Mouse (Mus musculus) thymus, postnatal 14 days (tissue): ENCODE results near the gene Cdkl4.
"Not testable (repeated sequence)": the region's sequence is repeated elsewhere in the genome, so short reads cannot be mapped to it uniquely, and the experiment has no call there.

ENCODE experiments used
- DNase-seq: peaks from one replicate; pipeline ENCODE4 v3.0.0; 2021

The Cdkl4 gene

DNA sequence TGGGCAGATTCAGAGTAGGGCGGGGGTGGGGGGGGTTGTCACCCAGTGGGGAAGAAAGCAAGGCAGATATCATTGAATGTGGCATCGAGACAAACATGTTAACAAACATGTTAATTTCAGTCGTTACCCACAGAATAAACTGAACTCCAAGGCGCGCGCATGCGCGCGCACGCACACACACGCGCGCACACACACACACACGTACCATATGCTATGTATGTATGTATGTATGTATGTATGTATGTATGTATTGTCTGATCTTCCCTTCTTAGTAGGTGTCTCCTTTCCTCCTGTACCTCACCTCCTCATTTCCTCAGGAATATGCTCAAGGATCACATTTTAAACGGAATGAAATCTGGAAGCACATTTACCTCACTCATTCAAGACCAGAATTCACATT, at the start of gene Cdkl4:
TSS of gene Cdkl4 (minus strand) at position 175 of the 400 bp plus-strand sequence.
- no peak for DNase-seq

DNA sequence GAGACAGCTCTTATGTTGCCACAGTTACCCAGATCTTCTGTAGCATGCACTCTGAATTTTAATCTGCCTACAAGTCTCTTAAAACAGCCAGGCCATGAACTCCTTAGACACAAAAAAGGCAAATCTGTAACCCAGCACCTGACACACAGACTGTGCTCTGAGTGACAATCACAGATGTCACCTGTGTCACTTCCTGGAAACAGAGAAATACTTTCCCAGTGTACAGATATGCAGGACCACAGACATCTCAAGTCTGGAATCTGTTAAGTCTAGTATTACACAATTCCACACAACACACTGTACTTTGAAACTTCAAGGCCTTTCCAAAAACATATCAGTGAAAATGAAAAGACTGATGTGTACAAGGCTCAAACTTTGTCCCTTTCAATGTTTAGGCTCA, 47.4 kb upstream of the Cdkl4 start:
- no peak for DNase-seq

DNA sequence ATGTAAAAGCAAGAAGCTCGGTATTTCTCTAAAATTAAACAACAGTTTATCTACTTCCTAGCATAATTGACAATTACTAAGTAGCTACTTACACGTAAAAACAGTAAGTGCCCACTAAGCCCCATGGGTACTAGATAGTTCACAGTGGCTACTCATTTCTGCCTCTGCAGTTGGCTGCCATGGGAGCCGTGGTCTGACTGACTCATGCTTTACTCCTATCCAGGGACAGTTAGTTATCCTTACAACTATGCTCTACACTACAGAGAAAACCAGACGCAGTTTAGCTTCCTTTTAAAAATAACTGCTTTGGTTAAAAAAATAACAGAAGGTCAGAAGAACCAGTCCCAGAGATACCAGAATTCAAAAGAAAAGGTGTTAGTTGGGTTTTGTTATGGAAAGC, 44.1 kb upstream of the Cdkl4 start:
- DNase-seq: no peak

DNA sequence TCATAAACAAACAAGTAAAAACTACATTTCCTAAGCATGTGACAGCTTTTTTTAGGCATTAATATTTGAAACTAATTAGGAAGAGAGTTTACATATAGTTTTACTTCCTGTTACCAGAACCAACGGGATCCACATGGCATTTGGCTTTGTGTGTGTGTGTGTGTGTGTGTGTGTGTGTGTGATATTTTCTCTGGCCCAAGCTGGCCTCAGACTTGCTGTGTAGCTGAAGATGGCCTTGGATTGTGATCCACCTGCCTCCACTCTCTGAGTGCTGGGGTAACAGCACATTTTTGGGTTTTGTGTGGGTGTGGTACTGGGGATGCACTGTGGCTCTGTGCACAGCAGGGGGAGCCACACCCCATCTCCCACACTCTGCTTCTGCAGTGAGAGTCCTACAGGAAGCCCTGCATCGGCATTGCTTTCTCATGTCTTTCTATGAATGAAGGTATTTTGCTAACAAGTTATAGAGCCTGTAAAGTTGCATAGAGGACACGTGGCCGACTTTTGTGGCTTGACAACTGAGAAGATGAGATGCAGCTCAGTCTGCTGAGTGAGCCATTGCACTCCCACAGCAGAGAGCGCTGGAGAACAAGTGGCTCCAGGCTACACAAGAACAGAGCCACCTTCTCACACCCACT, 43.3 kb upstream of the Cdkl4 start:
- peak; percentile 67 for DNase-seq

DNA sequence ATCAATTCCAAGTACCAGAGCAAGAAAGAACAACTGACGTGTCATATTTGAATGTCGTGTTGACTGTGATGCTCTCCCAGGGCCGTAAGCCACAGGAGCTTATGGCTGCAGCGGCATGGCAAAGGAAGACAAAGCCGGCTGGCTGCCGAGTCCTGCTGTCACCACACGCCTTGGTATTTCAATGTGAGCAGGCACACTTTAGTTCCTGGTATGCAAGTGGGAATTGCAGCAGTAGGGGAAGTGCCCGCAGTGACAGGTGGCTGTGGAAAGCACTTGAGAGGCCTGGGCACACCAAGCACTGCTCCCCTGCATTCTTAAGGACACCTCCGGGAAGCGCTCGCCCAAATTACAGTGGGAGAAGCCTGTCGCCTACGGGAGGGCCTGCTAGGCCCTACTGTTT, 41.9 kb upstream of the Cdkl4 start:
- DNase-seq: no peak

DNA sequence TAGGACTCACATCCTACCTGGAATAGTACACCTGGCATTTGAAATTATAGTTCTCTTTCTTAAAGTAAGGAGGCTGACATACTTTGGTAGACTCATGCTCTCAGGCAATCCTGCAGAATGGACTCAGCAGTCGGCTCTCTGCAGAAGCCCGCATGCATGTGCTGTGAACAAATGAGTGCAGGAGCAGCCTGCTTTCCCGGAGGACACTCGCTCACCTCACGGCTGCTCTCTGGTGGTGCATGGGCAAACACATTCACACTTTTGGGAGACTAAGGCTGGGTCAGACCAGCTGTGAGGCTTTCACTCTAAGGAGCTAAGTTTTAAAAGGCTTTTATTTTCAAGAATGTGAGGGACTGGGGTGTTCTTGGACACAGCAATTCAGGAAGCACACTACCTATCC, 41.3 kb upstream of the Cdkl4 start:
- DNase-seq: no peak

DNA sequence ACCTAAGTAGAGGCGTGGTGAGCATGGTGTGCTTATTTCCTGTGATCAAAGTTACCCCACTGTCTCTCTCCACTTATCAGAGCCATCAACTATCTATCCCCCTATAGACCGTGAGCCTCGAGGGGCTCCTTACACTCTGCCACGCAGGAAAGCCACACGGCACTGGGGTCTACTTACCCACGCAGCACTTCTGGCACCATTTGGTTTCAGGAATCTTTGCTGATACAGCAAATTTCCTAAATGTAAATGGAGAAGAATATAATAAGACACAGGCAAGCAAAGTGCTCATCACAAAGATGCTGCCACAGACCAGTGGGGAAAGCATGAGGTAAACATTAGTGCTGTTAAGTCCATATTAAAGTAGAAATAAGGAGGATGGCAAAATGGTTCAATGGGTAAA, 26.2 kb upstream of the Cdkl4 start:
- no peak for DNase-seq

DNA sequence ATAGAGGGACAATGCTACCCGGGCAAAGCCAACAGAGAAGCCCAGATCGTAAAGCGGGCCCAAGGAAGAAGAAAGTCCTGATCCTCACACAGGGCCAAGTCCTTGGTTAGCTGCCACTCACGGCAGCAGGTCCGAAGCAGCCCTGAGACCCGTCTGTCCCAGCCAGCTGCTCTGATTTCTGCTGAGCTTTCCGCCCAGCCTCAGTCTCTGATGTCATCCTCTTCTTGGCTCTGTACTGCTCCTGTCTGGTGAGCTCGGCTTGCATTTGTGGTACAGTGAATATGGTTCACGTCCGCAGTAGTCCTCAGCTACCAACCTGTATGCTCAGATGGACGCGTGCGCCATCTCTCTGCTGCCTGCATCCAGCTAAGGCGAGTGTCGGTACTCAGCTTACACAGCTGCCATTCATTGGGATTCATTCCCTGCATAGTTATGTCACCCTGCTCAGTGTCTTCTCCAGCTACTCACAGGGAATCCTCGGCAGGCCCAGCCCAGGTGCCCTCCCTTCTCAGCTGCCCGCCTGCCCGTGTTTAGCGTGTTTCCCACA, 25.5 kb upstream of the Cdkl4 start:
- DNase-seq: no peak

DNA sequence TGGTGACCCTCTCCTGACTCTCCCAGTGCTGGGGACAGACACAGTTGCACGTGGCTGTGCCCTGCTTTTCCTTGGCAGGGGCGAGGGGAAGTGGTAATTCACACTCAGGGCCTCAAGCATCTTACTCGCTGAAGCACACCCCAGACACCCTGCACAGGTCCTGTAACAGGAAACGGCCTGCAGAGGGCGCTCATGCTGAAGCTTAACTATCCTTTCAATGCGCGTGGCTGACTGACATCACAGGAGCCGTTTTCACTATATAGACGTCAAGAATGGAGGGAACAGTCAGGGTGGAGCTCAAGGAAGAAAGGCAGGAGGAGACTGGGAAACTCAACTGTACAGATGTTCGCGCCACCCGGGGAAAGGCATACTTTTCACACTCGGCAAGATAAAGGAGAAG, 23.8 kb upstream of the Cdkl4 start:
- DNase-seq: peak; percentile 22

DNA sequence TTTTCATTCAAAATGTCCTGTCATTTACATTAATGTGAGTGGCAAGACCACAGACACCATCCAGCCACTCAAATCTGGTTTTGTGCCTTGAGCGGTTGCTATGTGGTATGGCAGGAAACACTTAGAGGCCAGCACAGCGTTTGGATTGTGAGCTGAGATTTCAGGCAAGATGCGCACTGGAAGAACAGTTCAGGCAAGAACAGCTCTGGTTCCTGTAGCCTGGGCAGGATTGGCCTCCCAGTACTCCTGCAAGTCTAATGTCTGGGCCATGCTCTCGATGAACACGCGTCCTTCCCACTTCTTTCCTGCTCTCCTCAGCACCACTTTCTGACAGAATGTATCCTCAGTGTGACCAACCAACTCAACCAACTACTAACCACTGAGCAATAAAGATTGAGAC, 5.4 kb upstream of the Cdkl4 start:
- DNase-seq: no peak

DNA sequence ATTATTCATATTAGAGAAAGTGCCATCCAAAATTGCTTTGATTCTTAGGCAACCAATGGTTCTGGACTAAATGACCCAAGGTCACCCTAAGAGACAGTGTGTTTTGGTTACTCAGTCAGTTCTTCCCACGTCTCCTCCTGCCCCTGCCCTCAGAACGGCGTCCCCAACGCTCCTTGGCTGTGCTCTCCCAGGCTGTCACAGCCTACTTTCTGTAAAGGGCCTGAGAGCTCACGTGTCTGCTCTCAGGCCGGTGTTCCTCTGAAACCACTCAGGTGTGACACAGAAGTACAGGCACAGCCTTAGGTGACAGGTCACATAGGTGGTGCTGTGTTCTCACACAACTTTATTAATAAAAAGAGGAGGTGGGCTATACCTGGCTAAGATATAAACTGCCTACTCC, 2.3 kb upstream of the Cdkl4 start:
- DNase-seq: no peak

DNA sequence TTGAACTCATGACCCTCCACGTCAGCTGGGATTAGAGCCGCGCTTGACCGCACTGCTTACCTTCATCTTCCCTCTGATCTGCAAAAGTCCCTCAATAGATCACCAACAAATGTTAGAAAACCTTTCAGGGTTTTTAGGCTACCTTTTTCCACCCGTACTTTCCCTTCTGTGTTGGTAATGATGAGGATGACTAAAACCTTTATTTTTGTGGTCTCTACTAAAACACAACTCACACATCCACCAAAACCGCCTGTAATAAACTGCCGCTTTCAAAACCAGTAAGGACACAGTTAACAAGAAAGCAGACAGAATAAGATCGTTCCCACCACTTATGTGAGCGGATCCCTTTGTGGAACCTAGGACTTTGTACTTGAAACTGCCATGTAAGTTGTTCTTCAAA, 1.5 kb upstream of the Cdkl4 start:
- DNase-seq: no peak

DNA sequence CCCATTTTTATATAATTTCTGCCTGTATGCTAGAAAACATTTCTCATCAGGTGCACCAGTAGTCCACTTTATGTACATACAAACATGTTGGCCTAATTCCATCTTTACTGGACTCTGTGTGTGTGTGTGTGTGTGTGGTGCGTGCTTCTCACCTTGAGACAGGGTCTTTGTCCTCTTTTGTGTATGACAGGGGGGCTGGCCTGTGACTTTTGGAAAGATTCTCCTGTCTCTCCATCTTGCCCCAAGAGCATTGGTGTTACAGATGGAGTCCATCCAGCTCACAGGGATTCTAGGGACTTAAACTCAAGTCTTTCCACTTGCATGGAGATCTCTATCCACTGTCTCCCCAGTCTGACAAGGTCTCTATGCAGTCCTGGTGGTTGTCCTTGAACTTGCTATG, 428 bp upstream of the Cdkl4 start:
- no peak for DNase-seq

DNA sequence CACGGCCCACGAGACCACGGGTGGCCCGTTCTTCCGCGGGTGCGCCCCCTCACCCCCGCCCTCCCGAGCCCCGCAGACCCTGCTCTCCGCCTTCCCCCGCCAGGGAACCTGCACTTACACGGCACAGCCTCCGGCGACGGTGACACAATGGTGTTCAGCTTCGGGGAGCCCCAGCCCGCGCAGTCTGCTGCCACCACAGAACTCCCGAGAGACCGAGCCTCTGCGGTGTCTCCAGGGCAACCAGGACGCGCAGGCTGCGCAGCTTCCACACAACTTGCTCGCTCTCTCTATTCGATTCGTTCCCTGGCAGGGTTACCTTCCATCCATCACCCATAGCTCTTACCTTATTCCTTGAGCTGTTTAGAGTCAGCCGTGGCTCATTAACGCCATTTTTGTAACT, 399 bp downstream of the Cdkl4 start:
- peak; percentile 60 for DNase-seq

DNA sequence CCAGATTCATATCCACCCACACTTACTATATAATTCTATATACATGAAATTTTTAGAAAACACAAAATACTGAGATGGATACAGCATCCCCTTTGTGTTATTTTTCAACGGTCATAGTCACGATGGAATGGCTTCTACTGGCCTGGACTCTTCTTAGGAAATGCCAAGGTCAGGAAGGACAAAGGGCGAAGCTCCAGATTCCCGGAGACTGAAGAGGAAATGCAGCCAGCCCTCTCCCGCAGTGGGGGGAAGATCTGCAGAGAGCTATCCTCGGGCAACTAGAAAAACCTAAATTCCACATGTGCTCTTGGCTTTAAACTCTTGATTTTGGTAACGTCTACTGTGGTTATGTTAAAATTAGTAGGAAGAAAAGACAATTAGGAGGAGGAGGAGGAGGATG, 2.6 kb downstream of the Cdkl4 start:
- DNase-seq: no peak

DNA sequence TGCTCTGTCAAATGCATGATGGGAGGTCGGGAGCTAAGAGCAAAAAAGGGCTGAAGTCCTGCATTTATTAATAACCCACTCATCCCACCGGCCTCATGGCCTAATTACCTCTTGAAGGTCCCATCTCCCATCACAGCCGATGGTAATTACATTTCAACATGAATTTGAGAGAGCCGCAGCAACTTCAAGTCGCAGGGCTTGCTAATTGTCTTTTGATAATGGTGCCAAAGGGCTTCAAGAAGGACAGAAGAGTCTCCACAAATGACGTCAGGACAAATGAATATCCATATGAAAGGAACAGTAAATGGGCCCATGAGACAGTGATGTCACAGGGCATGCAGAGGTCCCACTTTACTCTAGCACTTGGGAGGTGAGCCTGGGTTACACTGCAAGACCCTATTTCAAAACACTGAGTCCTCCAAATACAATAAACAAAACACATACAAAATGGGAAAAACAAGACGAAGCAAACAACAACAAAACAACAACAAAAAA, 3.1 kb downstream of the Cdkl4 start:
- no peak for DNase-seq

DNA sequence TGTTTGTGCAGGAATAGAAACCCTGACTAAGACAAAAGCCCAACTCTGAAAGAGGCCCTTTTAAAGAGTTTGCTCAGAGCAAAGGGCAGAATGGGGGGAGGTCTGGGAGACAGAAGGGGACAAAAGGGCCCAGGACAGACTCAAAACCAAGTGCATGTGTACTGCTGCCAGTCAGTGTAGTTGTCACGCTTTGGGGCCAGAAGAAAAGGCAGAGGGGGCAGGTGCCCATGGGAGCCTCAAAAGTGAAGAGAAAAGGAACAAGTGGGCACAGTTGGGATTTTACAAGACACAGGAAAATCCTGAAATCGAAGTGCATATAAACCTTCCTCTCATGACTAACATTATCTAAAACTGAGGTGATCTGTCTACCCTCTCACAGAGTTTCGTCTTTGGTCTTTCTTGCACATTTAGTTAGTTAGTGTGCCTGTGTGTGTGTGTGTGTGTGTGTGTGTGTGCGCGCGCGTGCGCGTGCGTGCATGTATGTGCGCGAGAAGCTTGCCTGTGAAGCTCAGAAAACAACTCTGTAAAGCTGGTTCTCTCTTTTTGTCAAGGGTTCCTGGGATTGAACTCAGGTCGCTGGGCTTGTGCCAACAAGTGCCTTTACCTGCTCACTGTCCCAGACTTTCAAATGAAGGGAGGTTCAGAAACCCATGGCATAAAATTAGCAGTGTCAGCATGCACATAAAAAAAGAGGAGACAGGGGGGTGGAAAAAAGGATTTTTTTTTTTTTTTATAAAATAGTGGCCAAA, 5.3 kb downstream of the Cdkl4 start:
- DNase-seq: no peak

DNA sequence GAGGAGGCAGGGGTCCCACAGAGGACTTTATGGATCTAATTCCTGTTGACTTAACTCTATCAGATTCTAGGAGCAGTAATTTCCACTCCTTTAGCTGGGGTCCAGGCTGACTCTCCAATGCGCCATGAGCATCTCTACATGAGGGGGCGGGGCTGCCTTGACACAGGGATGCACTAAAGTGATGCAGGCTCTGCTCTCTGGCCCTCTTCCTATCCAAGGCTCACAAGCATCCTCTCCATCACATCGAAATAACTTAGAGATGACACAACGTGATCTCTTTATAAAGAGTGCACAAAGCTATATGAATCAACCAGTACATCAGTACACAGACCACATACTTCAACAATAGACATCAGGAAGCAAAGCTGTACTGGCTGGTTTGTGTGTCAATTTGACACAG, 6.2 kb downstream of the Cdkl4 start:
- DNase-seq: no peak

DNA sequence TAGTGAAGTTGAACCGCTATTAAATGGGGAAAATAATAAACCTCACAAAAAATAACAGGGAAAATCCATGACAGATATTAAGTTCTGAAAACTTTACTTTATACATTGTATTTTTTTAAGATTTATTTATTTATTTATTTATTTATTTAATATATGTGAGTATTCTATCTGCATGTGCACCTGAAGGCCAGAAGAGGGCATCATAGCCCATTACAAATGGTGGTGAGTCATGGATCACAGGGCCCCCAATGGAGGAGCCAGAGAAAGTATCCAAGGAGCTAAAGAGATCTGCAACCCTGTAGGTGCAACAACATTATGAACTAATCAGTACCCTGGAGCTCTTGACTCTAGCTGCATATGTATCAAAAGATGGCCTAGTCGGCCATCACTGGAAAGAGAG, 7.9 kb downstream of the Cdkl4 start:
- not testable (repeated sequence) for DNase-seq

DNA sequence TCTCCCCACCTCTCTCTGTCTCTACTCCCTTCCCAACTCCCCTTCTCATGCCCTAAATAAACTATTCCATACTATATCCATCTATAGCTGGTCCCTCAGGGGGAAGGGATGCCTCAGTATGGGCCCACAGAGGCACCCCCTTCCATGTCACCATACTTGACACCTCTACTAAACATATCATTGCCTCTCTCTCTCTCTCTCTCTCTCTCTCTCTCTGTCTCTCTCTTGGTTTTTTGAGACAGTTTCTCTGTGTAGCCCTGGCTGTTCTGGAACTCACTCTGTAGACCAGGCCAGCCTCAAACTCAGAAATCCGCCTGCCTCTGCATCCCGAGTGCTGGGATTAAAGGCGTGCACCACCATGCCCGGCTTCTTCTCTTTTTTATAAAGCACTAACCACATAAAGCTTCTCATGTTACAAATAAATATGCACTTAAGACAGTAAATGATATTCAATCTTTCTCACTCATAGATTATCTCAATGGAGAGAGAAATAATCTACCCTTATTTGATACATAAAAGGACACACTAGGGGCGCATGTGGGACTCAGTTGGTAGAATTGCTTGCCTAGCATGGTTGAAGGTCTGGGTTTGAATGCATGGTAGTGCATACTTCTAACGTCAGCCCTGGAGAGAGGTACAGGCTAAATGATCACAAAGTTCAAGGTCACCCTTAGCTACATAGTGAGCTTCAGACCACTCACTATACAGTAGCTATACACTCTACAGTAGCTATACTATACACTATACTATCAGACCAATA, 8.6 kb downstream of the Cdkl4 start:
- DNase-seq: no peak

DNA sequence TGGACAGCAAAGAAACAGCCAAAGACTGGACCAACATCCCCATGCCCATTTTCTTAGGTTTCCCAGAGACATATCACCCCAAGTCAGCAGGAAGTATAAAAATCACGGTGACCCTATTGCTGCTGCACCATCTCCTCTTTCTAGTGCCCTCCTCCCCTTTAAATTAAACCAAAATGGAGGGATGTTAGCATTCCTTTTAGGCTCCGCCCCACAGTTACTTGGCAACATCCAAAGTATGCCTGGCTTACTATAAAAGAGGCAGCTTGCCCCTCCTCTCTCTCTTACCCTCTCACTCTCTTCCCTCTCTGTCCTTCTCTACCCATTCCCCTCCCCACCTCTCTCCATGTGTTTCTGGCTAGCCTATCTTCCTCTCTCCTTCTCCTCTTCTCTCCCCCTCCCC, 9.2 kb downstream of the Cdkl4 start:
- DNase-seq: no peak

DNA sequence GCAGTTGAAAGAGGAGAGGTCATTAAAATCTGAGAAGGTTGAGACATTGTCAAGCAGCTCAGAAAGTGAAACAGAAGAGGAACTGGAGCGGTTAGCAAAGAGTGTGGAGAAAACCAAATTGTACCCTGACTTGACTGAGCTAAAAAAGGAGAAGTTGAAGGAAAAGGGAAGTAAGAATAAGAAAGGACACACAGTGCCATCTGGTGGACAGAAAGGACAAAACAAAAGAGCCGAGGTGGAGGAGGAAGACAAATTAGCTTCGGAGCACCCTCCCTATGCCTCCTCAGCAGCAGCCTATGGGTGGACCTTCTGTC, 13.0 kb downstream of the Cdkl4 start:
- peak; percentile 60 for DNase-seq

DNA sequence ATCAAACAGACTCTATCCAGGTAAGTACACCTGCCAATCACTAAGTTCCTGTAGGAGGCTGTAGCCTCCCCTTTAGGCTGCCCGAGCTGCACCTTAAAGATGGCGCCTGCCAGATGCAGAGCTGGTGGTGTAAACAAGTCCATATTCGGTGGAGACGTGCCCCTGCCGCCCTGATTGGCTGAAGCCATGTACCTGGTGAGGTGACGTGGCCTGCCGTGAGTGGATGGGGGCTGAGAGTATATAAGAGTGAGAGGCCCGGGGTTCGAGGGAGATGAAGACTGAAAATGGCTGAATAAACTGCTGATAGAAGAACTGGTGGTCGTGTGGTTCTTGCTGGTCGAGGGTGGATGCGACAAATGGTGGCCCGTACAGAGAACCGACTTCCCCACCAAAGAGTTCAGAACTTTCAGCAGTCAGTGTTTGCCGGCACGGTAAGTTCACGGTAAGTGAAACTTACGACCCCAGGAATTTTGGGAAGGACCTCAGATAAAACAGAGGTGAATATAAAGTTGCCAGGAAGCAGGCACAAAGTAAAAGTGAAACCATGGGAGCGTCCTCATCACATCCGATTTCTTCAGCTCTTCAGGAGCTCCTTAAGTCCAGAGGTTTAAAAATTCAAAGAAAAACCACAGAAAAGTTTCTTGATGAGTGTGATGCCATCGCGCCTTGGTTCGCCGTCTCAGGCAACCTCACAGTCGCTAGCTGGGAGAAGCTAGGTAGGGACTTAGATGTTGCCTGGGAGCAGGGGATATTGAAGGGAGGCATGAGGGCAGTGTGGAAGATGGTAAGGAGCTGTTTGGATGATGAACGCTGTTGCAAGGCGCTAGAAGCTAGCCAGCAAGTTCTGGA, 13.6 kb downstream of the Cdkl4 start:
- DNase-seq: peak; percentile 49
